Mouse (Mus musculus): ENCODE results near the gene Slc22a3. TPM values are rescaled to one million over a fixed set of nuclear protein-coding genes. Genes with fewer than 3 reads are reported as not detected.

Slc22a3 gene
- polyA plus RNA-seq, 1 experiment, result 29.0 TPM

- no peak for DNase-seq (ENCODE audit: low read depth)
These were observed 38.8 kb downstream of the Slc22a3 start for GRCm38 (mm10) chr17:12468745-12469144.

GRCm38 (mm10) chr17:12467642-12468041 lies 39.9 kb downstream of the Slc22a3 start:
- no peak for DNase-seq (ENCODE audit: low read depth)

- DNase-seq (ENCODE audit: low read depth), result no peak
These were observed 41.0 kb downstream of the Slc22a3 start for GRCm38 (mm10) chr17:12466501-12467000.

- no peak for DNase-seq (ENCODE audit: low read depth)
These were observed 46.3 kb downstream of the Slc22a3 start for GRCm38 (mm10) chr17:12461168-12461567.

GRCm38 (mm10) chr17:12455143-12455790 lies 52.2 kb downstream of the Slc22a3 start:
- no peak for DNase-seq (ENCODE audit: low read depth)

GRCm38 (mm10) chr17:12453691-12454090 lies 53.8 kb downstream of the Slc22a3 start:
- no peak for DNase-seq (ENCODE audit: low read depth)

GRCm38 (mm10) chr17:12452862-12453531 lies 54.5 kb downstream of the Slc22a3 start:
- DNase-seq (ENCODE audit: low read depth), result no peak

- DNase-seq (ENCODE audit: low read depth), result no peak
These were observed 56.3 kb downstream of the Slc22a3 start for GRCm38 (mm10) chr17:12451234-12451633.

- no peak for DNase-seq (ENCODE audit: low read depth)
These were observed 62.9 kb downstream of the Slc22a3 start for GRCm38 (mm10) chr17:12444561-12444960.

GRCm38 (mm10) chr17:12437771-12438170 lies 69.7 kb downstream of the Slc22a3 start:
- DNase-seq (ENCODE audit: low read depth), result no peak

- DNase-seq (ENCODE audit: low read depth), result no peak
These were observed 75.8 kb downstream of the Slc22a3 start for GRCm38 (mm10) chr17:12431707-12432106.

GRCm38 (mm10) chr17:12428369-12428768 lies 79.1 kb downstream of the Slc22a3 start:
- no peak for DNase-seq (ENCODE audit: low read depth)

- no peak for DNase-seq (ENCODE audit: low read depth)
These were observed 80.3 kb downstream of the Slc22a3 start for GRCm38 (mm10) chr17:12427156-12427555.

GRCm38 (mm10) chr17:12422143-12422542 lies 85.4 kb downstream of the Slc22a3 start:
- DNase-seq (ENCODE audit: low read depth), result no peak

GRCm38 (mm10) chr17:12420886-12421574 lies 86.5 kb downstream of the Slc22a3 start:
- DNase-seq (ENCODE audit: low read depth), result no peak

GRCm38 (mm10) chr17:12419491-12420079 lies 87.9 kb downstream of the Slc22a3 start:
- no peak for DNase-seq (ENCODE audit: low read depth)

GRCm38 (mm10) chr17:12416250-12416895 lies 91.1 kb downstream of the Slc22a3 start:
- DNase-seq (ENCODE audit: low read depth), result no peak

- no peak for DNase-seq (ENCODE audit: low read depth)
These were observed 91.8 kb downstream of the Slc22a3 start for GRCm38 (mm10) chr17:12415741-12416140.

GRCm38 (mm10) chr17:12415031-12415735 lies 92.3 kb downstream of the Slc22a3 start:
- DNase-seq (ENCODE audit: low read depth), result no peak

- DNase-seq (ENCODE audit: low read depth), result no peak
These were observed 94.6 kb downstream of the Slc22a3 start for GRCm38 (mm10) chr17:12412891-12413237.

- no peak for DNase-seq (ENCODE audit: low read depth)
These were observed 95.2 kb downstream of the Slc22a3 start for GRCm38 (mm10) chr17:12412181-12412890.
